Mouse (Mus musculus): ENCODE results near the gene Gm10719. TPM values are rescaled to one million over a fixed set of nuclear protein-coding genes. Genes with fewer than 3 reads are reported as not detected.
"Not testable (repeated sequence)": the region's sequence is repeated elsewhere in the genome, so short reads cannot be mapped to it uniquely, and the experiment has no call there.

Gene Gm10719
- polyA plus RNA-seq, 1 experiment, result not detected

- WGBS, result 77% methylated on average over 5 of the region's 6 CpGs
Observed at GRCm38 (mm10) chr9:3025653-3026052, 8.4 kb downstream of the Gm10719 start.

GRCm38 (mm10) chr9:3026136-3026535 is 8.9 kb downstream of the Gm10719 start:
- not testable (repeated sequence) for H3K4me1 ChIP-seq (replicated peaks; ENCODE audit: control insufficient read depth, insufficient read depth, low read length); H3K27ac ChIP-seq (ENCODE audit: control insufficient read depth, insufficient read depth, low read length)
- WGBS, result 77% methylated on average over 5 of the region's 5 CpGs

More at GRCm38 (mm10) chr9:3025653-3026052, 8.4 kb downstream of the Gm10719 start:
- H3K27me3 ChIP-seq (ENCODE audit: control insufficient read depth, insufficient read depth, low read length); H3K4me1 ChIP-seq (replicated peaks; ENCODE audit: control insufficient read depth, insufficient read depth, low read length); H3K27ac ChIP-seq (ENCODE audit: control insufficient read depth, insufficient read depth, low read length); H3K36me3 ChIP-seq (ENCODE audit: control insufficient read depth, insufficient read depth, low read length); H3K4me3 ChIP-seq (ENCODE audit: control insufficient read depth, insufficient read depth, low read length): not testable (repeated sequence)
- DNase-seq, result peak; percentile 70

GRCm38 (mm10) chr9:3026741-3027140 is 9.5 kb downstream of the Gm10719 start:
- DNase-seq; H3K4me3 ChIP-seq (ENCODE audit: control insufficient read depth, insufficient read depth, low read length); H3K27me3 ChIP-seq (ENCODE audit: control insufficient read depth, insufficient read depth, low read length); H3K27ac ChIP-seq (ENCODE audit: control insufficient read depth, insufficient read depth, low read length); H3K36me3 ChIP-seq (ENCODE audit: control insufficient read depth, insufficient read depth, low read length); H3K4me1 ChIP-seq (replicated peaks; ENCODE audit: control insufficient read depth, insufficient read depth, low read length): not testable (repeated sequence)
- WGBS, result 69% methylated on average over 9 of the region's 9 CpGs

More at GRCm38 (mm10) chr9:3026136-3026535, 8.9 kb downstream of the Gm10719 start:
- not testable (repeated sequence) for H3K4me3 ChIP-seq (ENCODE audit: control insufficient read depth, insufficient read depth, low read length); H3K27me3 ChIP-seq (ENCODE audit: control insufficient read depth, insufficient read depth, low read length); H3K36me3 ChIP-seq (ENCODE audit: control insufficient read depth, insufficient read depth, low read length); DNase-seq

DNA sequence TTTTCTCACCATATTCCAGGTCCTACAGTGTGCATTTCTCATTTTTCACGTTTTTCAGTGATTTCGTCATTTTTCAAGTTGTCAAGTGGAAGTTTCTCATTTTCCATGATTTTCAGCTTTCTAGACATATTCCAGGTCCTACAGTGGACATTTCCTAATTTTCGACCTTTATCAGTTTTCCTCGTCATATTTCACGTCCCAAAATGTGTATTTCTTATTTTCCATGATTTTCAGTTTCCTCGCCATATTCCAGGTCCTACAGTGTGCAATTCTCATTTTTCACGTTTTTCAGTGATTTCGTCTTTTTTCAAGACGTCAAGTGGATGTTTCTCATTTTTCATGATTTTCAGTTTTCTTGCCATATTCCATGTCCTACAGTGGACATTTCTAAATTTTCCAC is 10.0 kb downstream of the Gm10719 start:
- H3K36me3 ChIP-seq (ENCODE audit: control insufficient read depth, insufficient read depth, low read length); H3K4me1 ChIP-seq (replicated peaks; ENCODE audit: control insufficient read depth, insufficient read depth, low read length); H3K27me3 ChIP-seq (ENCODE audit: control insufficient read depth, insufficient read depth, low read length); H3K4me3 ChIP-seq (ENCODE audit: control insufficient read depth, insufficient read depth, low read length); DNase-seq; H3K27ac ChIP-seq (ENCODE audit: control insufficient read depth, insufficient read depth, low read length): not testable (repeated sequence)
- WGBS, result 71% methylated on average over 9 of the region's 9 CpGs

- H3K27me3 ChIP-seq (ENCODE audit: control insufficient read depth, insufficient read depth, low read length); H3K36me3 ChIP-seq (ENCODE audit: control insufficient read depth, insufficient read depth, low read length); H3K27ac ChIP-seq (ENCODE audit: control insufficient read depth, insufficient read depth, low read length); H3K4me1 ChIP-seq (replicated peaks; ENCODE audit: control insufficient read depth, insufficient read depth, low read length); H3K4me3 ChIP-seq (ENCODE audit: control insufficient read depth, insufficient read depth, low read length): not testable (repeated sequence)
- WGBS, result 68% methylated on average over 13 of the region's 16 CpGs
- DNase-seq, result peak; percentile 22
Observed at GRCm38 (mm10) chr9:3029276-3030000, 12.2 kb downstream of the Gm10719 start.

DNA sequence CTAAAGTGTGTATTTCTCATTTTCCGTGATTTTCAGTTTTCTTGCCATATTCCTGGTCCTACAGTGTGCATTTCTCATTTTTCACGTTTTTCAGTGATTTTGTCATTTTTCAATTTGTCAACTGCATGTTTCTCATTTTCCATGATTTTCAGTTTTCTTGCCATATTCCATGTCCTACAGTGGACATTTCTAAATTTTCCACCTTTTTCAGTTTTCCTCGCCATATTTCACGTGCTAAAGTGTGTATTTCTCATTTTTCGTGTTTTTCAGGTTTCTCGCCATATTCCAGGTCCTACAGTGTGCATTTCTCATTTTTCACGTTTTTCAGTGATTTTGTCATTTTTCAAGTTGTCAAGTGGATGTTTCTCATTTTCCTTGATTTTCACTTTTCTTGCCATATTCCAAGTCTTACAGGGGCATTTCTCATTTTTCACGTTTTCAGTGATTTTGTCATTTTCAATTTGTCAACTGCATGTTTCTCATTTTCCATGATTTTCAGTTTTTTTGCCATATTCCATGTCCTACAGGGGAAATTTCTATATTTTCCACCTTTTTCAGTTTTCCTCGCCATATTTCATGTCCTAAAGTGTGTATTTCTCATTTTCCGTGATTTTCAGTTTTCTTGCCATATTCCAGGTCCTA is 13.6 kb downstream of the Gm10719 start:
- not testable (repeated sequence) for H3K4me3 ChIP-seq (ENCODE audit: control insufficient read depth, insufficient read depth, low read length); H3K27ac ChIP-seq (ENCODE audit: control insufficient read depth, insufficient read depth, low read length); H3K36me3 ChIP-seq (ENCODE audit: control insufficient read depth, insufficient read depth, low read length); H3K27me3 ChIP-seq (ENCODE audit: control insufficient read depth, insufficient read depth, low read length); H3K4me1 ChIP-seq (replicated peaks; ENCODE audit: control insufficient read depth, insufficient read depth, low read length); DNase-seq
- 71% methylated on average over 2 of the region's 10 CpGs for WGBS

- H3K27me3 ChIP-seq (ENCODE audit: control insufficient read depth, insufficient read depth, low read length); H3K27ac ChIP-seq (ENCODE audit: control insufficient read depth, insufficient read depth, low read length); H3K4me3 ChIP-seq (ENCODE audit: control insufficient read depth, insufficient read depth, low read length); H3K36me3 ChIP-seq (ENCODE audit: control insufficient read depth, insufficient read depth, low read length); DNase-seq; H3K4me1 ChIP-seq (replicated peaks; ENCODE audit: control insufficient read depth, insufficient read depth, low read length): not testable (repeated sequence)
- 53% methylated on average over 1 of the region's 8 CpGs for WGBS
Observed at GRCm38 (mm10) chr9:3034299-3034698, 17.1 kb downstream of the Gm10719 start, which contains the start of gene Gm17535. Gm17535 (plus strand) TSS chr9:3034599.

- not testable (repeated sequence) for H3K27me3 ChIP-seq (ENCODE audit: control insufficient read depth, insufficient read depth, low read length); H3K36me3 ChIP-seq (ENCODE audit: control insufficient read depth, insufficient read depth, low read length); DNase-seq; H3K4me3 ChIP-seq (ENCODE audit: control insufficient read depth, insufficient read depth, low read length); H3K27ac ChIP-seq (ENCODE audit: control insufficient read depth, insufficient read depth, low read length); H3K4me1 ChIP-seq (replicated peaks; ENCODE audit: control insufficient read depth, insufficient read depth, low read length)
- WGBS, result 83% methylated on average over 8 of the region's 8 CpGs
Observed at GRCm38 (mm10) chr9:3036577-3036976, 19.4 kb downstream of the Gm10719 start, which contains the start of gene Gm10715. Gm10715 (plus strand) TSS chr9:3036877.

DNA sequence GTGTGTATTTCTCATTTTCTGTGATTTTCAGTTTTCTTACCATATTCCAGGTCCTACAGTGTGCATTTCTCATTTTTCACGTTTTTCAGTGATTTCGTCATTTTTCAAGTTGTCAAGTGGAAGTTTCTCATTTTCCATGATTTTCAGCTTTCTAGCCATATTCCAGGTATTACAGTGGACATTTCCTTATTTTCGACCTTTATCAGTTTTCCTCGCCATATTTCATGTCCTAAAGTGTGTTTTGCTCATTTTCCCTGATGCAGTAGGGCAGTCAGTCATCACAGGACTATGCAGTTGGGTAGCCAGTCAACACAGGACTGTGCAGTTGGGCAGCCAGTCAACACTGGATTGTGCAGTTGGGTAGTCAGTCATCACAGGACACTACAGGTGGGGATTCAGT is 21.0 kb downstream of the Gm10719 start:
- WGBS, result 76% methylated on average over 4 of the region's 4 CpGs
- H3K36me3 ChIP-seq (ENCODE audit: control insufficient read depth, insufficient read depth, low read length); H3K27me3 ChIP-seq (ENCODE audit: control insufficient read depth, insufficient read depth, low read length); H3K27ac ChIP-seq (ENCODE audit: control insufficient read depth, insufficient read depth, low read length); H3K4me3 ChIP-seq (ENCODE audit: control insufficient read depth, insufficient read depth, low read length); DNase-seq; H3K4me1 ChIP-seq (replicated peaks; ENCODE audit: control insufficient read depth, insufficient read depth, low read length): not testable (repeated sequence)
